Mouse (Mus musculus) 3T3-L1 (cell line): Measurements from ENCODE around the gene Ska2.
A peak's percentile ranks its signal among the peaks of the same experiment; 100 is the strongest.

Experiments used
- DNase-seq: peaks from one replicate; pipeline ENCODE4 v3.0.0-alpha.2; 2015; ENCODE audit warnings: low read depth, low spot score

The Ska2 gene

GRCm38 (mm10) chr11:87173625-87174024 is 64.6 kb downstream of the Ska2 start:
- DNase-seq: peak; percentile 36
